Comparison of ENCODE assay signal across 9 mouse cellular contexts in genomic region chr19:60730281-60730852, GRCm38 (mm10). TPM values are rescaled to one million over a fixed set of nuclear protein-coding genes. Genes with fewer than 3 reads are reported as not detected.
A peak's percentile ranks its signal among the peaks of the same experiment; 100 is the strongest.
DNase-seq lines count a peak whose midpoint lies in the region; ATAC-seq and TF ChIP-seq lines count a peak whose summit lies in the region.
"Had no signal": no experiment of that assay in that cellular context is flagged by ENCODE, and none has a peak within 500 bp of the region (broad histone marks: within the 10 kb centered on the region; RNA-seq: fewer than 3 reads in every experiment).

No protein-coding gene starts in this region.

- no peaks in the 10 kb centered on the region for H3K27me3 ChIP-seq in hindbrain, embryonic 14.5 days (ENCODE audit: control insufficient read depth, insufficient read depth, low read length)
- H3K27me3 ChIP-seq in hindbrain, embryonic 12.5 days, result no peaks in the 10 kb centered on the region
- H3K27me3 ChIP-seq in ES-Bruce4 (ENCODE audit: control insufficient read depth, insufficient read depth, low read length, poor library complexity, severe bottlenecking), result no peaks in the 10 kb centered on the region
- peaks cover 8% of the 10 kb centered on the region for H3K27me3 ChIP-seq in liver, adult 2 months (ENCODE audit: control insufficient read depth, insufficient read depth, low read length)
- H3K27me3 ChIP-seq: embryonic facial prominence, embryonic 15.5 days had no signal

- 53% methylated on average over 2 of the region's 2 CpGs for WGBS in hindbrain, embryonic 14.5 days
- 49% methylated on average over 2 of the region's 2 CpGs for WGBS in hindbrain, embryonic 12.5 days
- 45% methylated on average over 2 of the region's 2 CpGs for WGBS in liver, adult 2 months

- H3K4me1 ChIP-seq in hindbrain, embryonic 14.5 days (replicated peaks; ENCODE audit: control insufficient read depth, insufficient read depth, low read length), result no peaks in the 10 kb centered on the region
- no peaks in the 10 kb centered on the region for H3K4me1 ChIP-seq in hindbrain, embryonic 12.5 days
- H3K4me1 ChIP-seq in ES-Bruce4 (ENCODE audit: control insufficient read depth, insufficient read depth, low read length), result no peaks in the 10 kb centered on the region
- no peaks in the 10 kb centered on the region for H3K4me1 ChIP-seq in liver, adult 2 months (ENCODE audit: control insufficient read depth, insufficient read depth, low read length)
- H3K4me1 ChIP-seq: embryonic facial prominence, embryonic 15.5 days had no signal

- no peaks in the 10 kb centered on the region for H3K36me3 ChIP-seq in hindbrain, embryonic 14.5 days (replicated peaks; ENCODE audit: control insufficient read depth, insufficient read depth)
- H3K36me3 ChIP-seq in hindbrain, embryonic 12.5 days, result no peaks in the 10 kb centered on the region
- H3K36me3 ChIP-seq in ES-Bruce4 (ENCODE audit: control insufficient read depth, insufficient read depth, low read length, poor library complexity, severe bottlenecking), result no peaks in the 10 kb centered on the region
- no peaks in the 10 kb centered on the region for H3K36me3 ChIP-seq in liver, adult 2 months (ENCODE audit: control insufficient read depth, insufficient read depth, low read length)
- H3K36me3 ChIP-seq: embryonic facial prominence, embryonic 15.5 days had no signal

- TF ChIP-seq POLR2A in ES-Bruce4 (IDR thresholded peaks at IDR 0.05; ENCODE audit: insufficient read depth, low read length), result no peak
- no peak for TF ChIP-seq POLR2A in liver, adult 2 months (IDR thresholded peaks at IDR 0.05; ENCODE audit: extremely low read depth, insufficient read depth, low read length)

- TF ChIP-seq EP300 in ES-Bruce4 (IDR thresholded peaks at IDR 0.05; ENCODE audit: insufficient read depth, low read depth, low read length), result no peak

- ATAC-seq in hindbrain, embryonic 14.5 days (ENCODE audit: low FRiP score), result no peak
- no peak for ATAC-seq in hindbrain, embryonic 12.5 days (ENCODE audit: low FRiP score)

- peak; percentile 33 for DNase-seq in hindbrain, embryonic 14.5 days (ENCODE audit: low spot score)
- DNase-seq in c-Kit-negative CD71-positive TER-119-positive erythroid progenitor cells, embryonic 14.5 days (ENCODE audit: low read depth, low spot score), result peak; percentile 71
- peak; percentile 33 for DNase-seq in forelimb bud, embryonic 11.5 days (ENCODE audit: low read depth, low spot score)
- DNase-seq in liver, adult 2 months (ENCODE audit: extremely low read depth, low read depth, low spot score), result peak; percentile 46
- peak; percentile 79 for DNase-seq in retina, embryonic 14.5 days (ENCODE audit: low spot score)
- DNase-seq in urinary bladder, postnatal 4 days (ENCODE audit: low spot score in 2 of 2), result no peak

- H3K4me3 ChIP-seq in hindbrain, embryonic 14.5 days (replicated peaks; ENCODE audit: low read length), result no peak overlapping the region
- H3K4me3 ChIP-seq in hindbrain, embryonic 12.5 days, result no peak overlapping the region
- no peak overlapping the region for H3K4me3 ChIP-seq in ES-Bruce4 (ENCODE audit: low read depth, low read length)
- no peak overlapping the region for H3K4me3 ChIP-seq in liver, adult 2 months (ENCODE audit: insufficient read depth, low read depth, low read length)
- H3K4me3 ChIP-seq: embryonic facial prominence, embryonic 15.5 days had no signal

- H3K79me2 ChIP-seq in liver, adult 2 months (ENCODE audit: control insufficient read depth, insufficient read depth, low read length), result no peaks in the 10 kb centered on the region

- H3K4me2 ChIP-seq in hindbrain, embryonic 14.5 days (replicated peaks), result no peak overlapping the region
- H3K4me2 ChIP-seq in hindbrain, embryonic 12.5 days (replicated peaks), result no peak overlapping the region
- H3K4me2 ChIP-seq: embryonic facial prominence, embryonic 15.5 days had no signal

- peak; percentile 87 for TF ChIP-seq CTCF in ES-Bruce4 (IDR thresholded peaks at IDR 0.05; ENCODE audit: low read depth, low read length)
- peak; percentile 87 for TF ChIP-seq CTCF in liver, adult 2 months (IDR thresholded peaks at IDR 0.05; ENCODE audit: low read depth, low read length)

- H3K9ac ChIP-seq in hindbrain, embryonic 14.5 days, result no peak overlapping the region
- H3K9ac ChIP-seq in hindbrain, embryonic 12.5 days, result no peak overlapping the region
- no peak overlapping the region for H3K9ac ChIP-seq in ES-Bruce4 (ENCODE audit: low read depth, poor library complexity, severe bottlenecking)
- no peak overlapping the region for H3K9ac ChIP-seq in liver, adult 2 months (ENCODE audit: low read depth, low read length)
- H3K9ac ChIP-seq: embryonic facial prominence, embryonic 15.5 days had no signal

- H3K27ac ChIP-seq in hindbrain, embryonic 14.5 days, result no peak overlapping the region
- no peak overlapping the region for H3K27ac ChIP-seq in hindbrain, embryonic 12.5 days
- H3K27ac ChIP-seq in ES-Bruce4 (ENCODE audit: insufficient read depth, low read length), result no peak overlapping the region
- no peak overlapping the region for H3K27ac ChIP-seq in liver, adult 2 months (replicated peaks; ENCODE audit: insufficient read depth, low read depth, low read length)
- H3K27ac ChIP-seq: embryonic facial prominence, embryonic 15.5 days had no signal

- no peaks in the 10 kb centered on the region for H3K9me3 ChIP-seq in hindbrain, embryonic 14.5 days (ENCODE audit: control insufficient read depth, low read length)
- H3K9me3 ChIP-seq in hindbrain, embryonic 12.5 days (replicated peaks), result no peaks in the 10 kb centered on the region
- H3K9me3 ChIP-seq in ES-Bruce4 (replicated peaks; ENCODE audit: control insufficient read depth, insufficient read depth, low read length, poor library complexity, severe bottlenecking), result no peaks in the 10 kb centered on the region
- H3K9me3 ChIP-seq: embryonic facial prominence, embryonic 15.5 days had no signal

RNA-seq across cellular contexts. Expression of gene Nanos1, which starts 25.4 kb away (rescaled TPM):
- 23.1 and 29.6 TPM in 2 replicates for polyA plus RNA-seq in hindbrain, embryonic 14.5 days (2014; fragmentation: Nextera tagmentation; extraction: Ambion mirVana)
- 9.0 and 9.6 TPM in 2 replicates for polyA plus RNA-seq in hindbrain, embryonic 12.5 days (2016; fragmentation: Nextera tagmentation; extraction: Ambion mirVana)
- polyA plus RNA-seq in ES-Bruce4 (2011; ENCODE audit: insufficient read depth, insufficient read length, low read depth, missing spikeins), result 3.8 and 4.2 TPM in 2 replicates
- 0.09 and 0.27 TPM in 2 replicates for total RNA-seq in liver, adult 2 months (2014; rRNA removed)
- 0.02 TPM in 1 of 2 replicates, not detected in the other for polyA plus RNA-seq in liver, adult 2 months (2012; rRNA removed)

Comparison
In these comparisons a context has a peak if more than half of its experiments do, and no peak if none do; other contexts are left out.
1. DNase-seq: peak in hindbrain, embryonic 14.5 days (single experiment), c-Kit-negative CD71-positive TER-119-positive erythroid progenitor cells, embryonic 14.5 days (single experiment), forelimb bud, embryonic 11.5 days (single experiment), liver, adult 2 months (single experiment) and retina, embryonic 14.5 days (single experiment); none in urinary bladder, postnatal 4 days (0 of 2).